Mouse (Mus musculus): ENCODE measurements around the gene Eprs. TPM values are rescaled to one million over a fixed set of nuclear protein-coding genes. Genes with fewer than 3 reads are reported as not detected.

The Eprs gene
- 10 to 100 TPM; 43.3 to 46.0 TPM for total RNA-seq (2023)

GRCm38 (mm10) chr1:185362677-185363520 lies at the start of gene Eprs:
Eprs (plus strand) TSS chr1:185363044.

GRCm38 (mm10) chr1:185328721-185329610 lies 33.9 kb upstream of the Eprs start, which contains the start of gene Iars2:
Iars2 (minus strand) TSS chr1:185329396.

DNA sequence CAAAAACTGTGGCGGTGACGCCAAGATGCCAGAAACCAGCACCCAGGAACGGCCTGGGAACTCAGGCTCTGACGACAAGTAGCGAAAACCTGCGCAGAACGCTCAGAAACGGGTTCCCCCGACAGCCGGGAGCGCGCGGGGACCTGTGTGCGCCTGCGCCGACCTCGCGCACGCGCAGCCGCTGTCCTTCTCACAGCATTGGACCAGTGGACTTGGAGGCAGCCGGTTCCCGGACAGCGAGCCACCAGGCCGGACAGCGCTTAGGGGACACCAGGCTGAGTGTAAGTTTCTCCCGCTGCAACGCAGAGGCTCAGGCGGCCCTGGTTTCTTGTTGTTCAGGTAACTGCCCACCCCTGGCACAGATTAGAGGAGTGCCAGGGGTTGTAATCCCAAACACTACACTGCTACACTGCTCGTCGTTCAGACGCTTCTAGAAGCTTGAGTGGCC lies 30.8 kb upstream of the Eprs start, which contains the start of gene Bpnt1:
Gene Bpnt1 (plus strand): TSS at position 167 of the 448 bp plus-strand sequence.

GRCm38 (mm10) chr1:185454575-185454954 lies 91.7 kb downstream of the Eprs start, which contains the start of gene Slc30a10:
Slc30a10 (plus strand) TSS chr1:185454848.

Other genes with a start within 250 kb of the Eprs start
- 10 to 100 TPM; 56.3 TPM for gene Rab3gap2, start 158.9 kb upstream of the Eprs start, total RNA-seq (2023)
- gene Iars2, start 33.6 kb upstream of the Eprs start, total RNA-seq (2023) = 10 to 100 TPM; 16.0 to 17.4 TPM
- 1 to 10 TPM; 7.1 to 8.2 TPM for gene Bpnt1, start 30.9 kb upstream of the Eprs start, total RNA-seq (2023)
- 1 to 10 TPM; 1.8 to 2.6 TPM for gene Slc30a10, start 91.8 kb downstream of the Eprs start, total RNA-seq (2023)